Mouse (Mus musculus) right cerebral cortex, adult 2 months (tissue): Measurements from ENCODE around the gene Miga1.
"Not testable (repeated sequence)": the region's sequence is repeated elsewhere in the genome, so short reads cannot be mapped to it uniquely, and the experiment has no call there.

Experiments
- DNase-seq, 2 experiments: peaks; one replicate each; pipeline ENCODE4 v3.0.0; 2021 to 2022; ENCODE audit warnings: low spot score in 2 of 2

The Miga1 gene

DNA sequence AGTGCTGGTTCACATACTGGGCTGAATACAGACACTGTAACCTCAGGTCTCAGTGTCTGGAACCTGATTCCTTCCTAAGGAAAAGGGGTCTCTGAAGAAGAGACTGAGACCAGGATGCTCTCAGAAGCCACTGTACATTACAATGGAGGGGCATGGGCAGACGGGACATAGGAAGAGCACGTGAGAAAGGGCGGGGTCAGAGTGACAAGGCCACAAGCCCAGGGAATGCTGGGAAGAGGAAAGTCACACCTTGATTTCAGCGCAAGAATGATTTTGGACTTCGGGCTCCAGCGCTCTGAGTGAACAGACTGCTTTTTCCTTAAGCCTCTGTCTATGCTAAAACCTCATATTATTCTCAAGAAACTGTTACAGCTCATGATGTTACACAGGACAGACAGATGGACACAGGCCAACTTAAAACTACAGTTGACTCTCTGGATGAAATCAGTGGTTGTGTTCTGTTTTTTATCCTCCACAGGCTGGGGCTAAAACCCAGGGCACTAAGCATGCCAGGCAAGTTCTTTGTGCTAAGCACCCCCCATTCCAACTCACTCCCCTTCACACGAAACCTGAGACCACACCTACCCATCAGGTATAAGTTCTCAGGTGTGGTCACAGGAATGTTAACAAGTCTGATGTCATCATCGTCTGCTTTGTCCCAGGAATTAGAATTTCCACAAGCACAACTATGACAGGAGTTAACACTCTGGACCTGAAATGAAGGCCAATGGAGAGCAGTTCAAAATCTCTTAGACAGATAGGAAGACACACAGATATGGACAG lies 18.3 kb downstream of the Miga1 start:
- no peak for DNase-seq

- DNase-seq = no peak
These were observed 19.1 kb downstream of the Miga1 start for GRCm38 (mm10) chr3:152320972-152321645.

DNA sequence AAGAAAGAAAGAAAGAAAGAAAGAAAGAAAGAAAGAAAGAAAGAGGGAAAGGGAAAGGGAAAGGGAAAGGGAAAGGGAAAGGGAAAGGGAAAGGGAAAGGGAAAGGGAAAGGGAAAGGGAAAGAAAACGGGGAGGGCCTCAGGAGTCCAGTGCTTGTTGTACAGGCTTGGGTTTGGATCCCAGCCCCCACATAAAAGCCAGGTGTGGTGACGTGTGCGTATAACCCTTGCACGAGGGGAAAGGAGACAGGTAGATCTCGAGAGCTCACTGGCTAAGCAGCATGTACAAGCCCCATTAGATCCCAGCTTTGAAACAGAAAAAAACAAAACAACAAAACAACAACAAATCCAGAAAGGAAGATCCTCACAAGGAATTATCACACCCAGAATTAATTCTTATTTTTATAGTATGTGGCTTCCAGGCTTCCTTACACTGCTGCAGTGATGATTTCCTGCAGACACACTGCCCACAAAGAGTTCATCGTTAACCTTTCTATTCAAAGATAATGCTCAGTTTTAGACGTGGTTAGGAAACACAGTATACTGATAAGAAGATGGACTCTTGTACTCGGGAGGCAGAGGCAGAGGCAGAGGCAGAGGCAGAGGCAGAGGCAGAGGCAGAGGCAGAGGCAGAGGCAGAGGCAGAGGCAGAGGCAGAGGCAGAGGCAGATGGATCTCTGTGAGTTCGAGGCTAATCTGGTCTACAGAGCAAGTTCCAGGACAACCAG lies 23.6 kb downstream of the Miga1 start:
- DNase-seq = not testable (repeated sequence)

DNA sequence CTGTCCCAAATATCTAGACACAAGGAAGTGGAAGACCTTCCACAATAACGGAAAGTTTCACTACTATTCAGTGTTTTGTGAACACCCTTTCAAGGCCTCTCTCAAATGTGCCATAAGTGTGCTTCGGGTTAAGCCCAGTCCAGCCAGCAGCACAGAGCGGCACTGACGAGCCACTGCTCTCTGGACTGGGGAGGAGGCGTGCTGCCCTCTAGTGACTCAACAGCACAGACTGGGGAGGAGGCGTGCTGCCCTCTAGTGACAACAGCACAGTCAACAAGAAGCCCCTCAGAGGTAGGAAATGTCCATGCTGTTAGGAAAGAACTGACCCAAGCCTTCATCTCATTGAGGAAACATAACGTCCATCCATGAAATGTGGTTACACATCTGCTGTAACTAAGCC lies 24.6 kb downstream of the Miga1 start:
- peak; percentile 68 to 71 for DNase-seq

GRCm38 (mm10) chr3:152314666-152315065 lies 25.5 kb downstream of the Miga1 start:
- not testable (repeated sequence) for DNase-seq

GRCm38 (mm10) chr3:152309250-152309645 lies 31.0 kb downstream of the Miga1 start:
- no peak for DNase-seq

- DNase-seq = no peak
These were observed 31.5 kb downstream of the Miga1 start for GRCm38 (mm10) chr3:152308485-152309249.

DNA sequence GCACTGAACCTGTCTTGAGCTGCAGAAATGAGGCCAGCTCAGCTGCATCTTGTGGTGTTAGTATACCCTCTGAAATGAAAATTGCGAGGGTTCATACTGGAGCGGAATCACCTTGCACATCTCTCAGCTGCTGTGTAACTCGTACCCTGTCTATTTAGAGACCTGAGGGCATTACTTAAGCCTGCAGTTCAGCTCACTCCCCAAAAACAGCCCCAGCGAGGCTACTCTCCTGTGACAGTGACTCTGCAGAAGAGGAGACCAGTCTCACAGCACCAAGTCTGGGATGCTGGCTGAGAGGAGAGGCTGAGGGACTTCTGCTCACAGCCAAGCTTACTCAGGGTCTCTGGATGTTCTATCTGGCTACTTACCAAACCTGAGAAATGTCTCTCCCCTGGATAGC lies 34.2 kb downstream of the Miga1 start:
- no peak for DNase-seq

- DNase-seq = no peak
These were observed 35.1 kb downstream of the Miga1 start for GRCm38 (mm10) chr3:152305080-152305479.

DNA sequence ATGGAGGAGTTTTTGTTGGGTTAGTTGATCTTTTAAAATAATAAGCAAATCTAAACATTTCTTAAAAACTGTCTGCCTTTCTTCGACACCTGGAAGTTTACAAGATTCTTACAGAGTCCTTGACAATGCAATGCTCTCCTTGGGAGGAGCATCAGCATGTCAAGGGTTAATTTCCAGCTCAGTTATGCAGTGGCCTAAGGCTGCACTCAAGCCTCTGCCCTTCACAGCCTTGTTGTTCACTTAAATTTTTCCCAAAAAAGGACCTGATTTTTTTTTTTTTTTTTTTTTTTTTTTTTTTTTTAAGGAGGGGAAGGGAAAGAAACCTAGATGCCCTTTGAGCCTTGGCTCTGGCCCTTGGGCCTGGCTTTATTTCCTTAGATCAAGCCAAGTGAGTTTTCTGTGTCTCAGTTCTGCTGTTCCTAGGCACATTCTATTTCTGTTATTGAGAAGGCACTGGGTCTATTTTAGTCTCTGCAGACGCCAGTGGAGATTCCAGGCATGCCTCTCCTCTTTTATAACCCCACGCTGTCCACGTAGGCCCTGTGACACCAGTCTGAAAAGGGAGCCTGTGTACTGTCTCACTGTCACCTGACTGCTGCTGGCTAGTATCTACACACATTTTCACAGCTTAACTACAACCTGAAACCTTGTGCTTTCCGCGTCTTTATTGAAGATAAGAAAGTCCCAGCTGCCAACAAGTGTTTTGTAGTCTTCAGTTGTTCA lies 36.0 kb downstream of the Miga1 start:
- peak; percentile 27 to 44 for DNase-seq

DNA sequence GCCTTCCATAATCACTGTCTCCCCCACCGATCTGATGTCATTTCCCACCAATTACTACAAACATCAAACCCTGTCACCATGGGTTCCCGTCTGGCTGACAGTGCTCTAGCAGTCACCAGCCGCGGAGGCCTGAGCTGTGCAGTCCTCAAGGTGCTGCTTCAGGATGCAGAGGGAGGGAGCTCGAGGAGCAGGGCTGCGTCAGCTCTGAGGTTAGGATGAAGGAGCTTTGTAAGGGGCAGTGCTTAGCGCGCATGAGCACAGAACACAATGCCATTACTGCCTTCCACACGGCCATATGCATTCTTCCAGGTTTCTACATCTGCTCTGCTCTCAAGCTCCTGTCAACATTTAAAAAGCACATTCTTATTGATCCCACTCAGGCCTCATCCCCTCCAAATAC lies 37.2 kb downstream of the Miga1 start:
- DNase-seq = no peak

- no peak for DNase-seq
These were observed 39.5 kb downstream of the Miga1 start for GRCm38 (mm10) chr3:152300376-152301337.

GRCm38 (mm10) chr3:152295896-152296295 lies 44.3 kb downstream of the Miga1 start:
- DNase-seq = no peak

DNA sequence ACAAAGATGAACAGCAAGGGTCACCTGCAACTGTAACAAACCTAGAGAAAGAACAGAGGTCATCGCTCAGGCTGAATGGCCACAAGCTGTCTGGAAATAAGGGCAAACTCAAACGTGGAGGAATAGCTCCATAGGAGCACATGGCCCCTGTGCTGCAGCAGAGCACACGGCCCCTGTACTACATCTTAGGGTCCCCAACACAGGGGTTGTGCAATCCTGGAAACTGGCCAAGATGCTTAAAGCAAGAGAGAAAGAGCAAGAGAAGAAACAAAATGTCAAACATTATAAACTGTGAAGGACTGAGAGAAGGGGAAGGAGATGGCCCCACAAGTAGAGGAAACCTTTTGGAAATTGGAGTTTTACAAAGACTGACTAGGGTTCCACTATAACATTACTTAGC lies 45.8 kb downstream of the Miga1 start:
- DNase-seq = no peak

DNA sequence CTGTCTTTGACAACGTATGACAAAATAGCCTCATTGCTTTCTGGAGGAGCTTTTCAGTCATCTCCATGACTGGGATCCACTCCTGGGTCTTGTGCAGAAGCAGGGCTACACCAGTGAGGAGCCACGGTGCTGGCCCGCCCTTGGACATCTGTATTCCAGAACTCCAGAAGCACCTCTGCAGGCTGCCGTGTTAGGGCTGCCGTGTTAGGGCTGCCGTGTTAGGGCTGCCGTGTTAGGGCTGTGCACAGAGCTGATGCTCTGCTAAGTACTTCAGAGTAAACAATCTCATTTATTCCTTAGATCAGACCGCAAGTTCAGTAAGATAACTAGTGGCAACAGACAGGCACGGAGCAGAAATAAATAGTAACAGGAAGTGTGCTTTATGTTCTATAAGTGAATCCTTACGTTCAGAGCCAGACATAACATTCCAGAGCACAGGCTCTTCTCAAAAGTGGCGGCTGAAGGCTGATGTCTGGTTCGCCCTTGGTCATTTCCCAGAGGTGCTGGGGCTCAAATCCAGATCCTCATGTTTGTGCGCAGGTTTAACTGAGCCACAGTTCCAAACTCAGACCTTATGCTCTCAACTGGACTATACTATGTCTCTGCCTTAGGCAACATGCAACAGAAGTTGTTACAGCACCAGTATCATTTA lies 46.6 kb downstream of the Miga1 start:
- no peak for DNase-seq

GRCm38 (mm10) chr3:152291895-152292294 lies 48.3 kb downstream of the Miga1 start:
- DNase-seq = no peak

DNA sequence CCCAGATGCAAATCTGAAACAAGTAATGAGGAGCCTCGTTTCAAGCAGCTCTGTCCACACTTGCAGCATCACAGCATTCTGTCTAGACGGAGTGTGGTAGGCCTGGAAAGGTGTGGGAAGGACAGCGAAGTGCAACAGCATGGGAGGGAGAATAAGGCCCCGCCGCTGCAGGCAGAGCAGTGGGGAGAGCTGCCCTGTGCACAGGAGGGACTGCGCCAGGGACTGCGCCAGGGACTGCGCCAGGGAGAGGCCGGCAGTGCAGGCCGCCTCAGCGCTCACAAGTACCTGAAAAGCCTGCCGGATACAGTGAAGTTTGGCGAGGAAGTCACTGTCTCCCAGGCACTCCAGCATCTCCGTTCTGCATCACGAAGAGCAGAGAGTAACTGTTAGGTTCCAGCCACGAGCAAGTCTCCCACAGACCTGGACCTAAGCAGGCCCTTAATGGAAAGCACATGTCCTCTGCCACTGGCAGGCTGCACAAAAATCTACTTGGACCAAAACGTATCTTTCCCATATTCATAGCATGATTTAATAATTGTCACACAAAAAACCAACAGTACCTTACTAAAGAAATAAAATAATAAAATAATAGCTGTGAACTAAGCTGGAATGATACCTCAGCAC lies 49.9 kb downstream of the Miga1 start:
- no peak for DNase-seq

DNA sequence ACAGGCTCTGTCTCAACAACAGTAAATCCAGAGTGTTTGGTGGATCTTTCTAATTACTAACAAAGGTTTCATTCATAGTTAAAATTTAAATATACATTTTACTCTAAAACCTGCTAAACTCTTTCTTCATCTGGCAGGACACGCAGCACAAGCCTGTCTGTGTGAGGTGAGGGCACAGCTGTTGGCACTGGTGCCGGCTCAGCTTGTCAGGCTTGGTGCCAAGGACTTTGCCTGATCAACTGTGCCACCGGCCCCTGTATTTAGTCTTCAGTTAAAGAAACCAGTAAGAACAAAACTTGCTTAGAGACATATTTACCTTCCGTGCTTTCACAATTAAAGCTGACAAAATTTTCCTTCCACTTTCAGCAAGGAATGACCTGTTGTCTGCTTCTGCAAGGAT lies 51.5 kb downstream of the Miga1 start:
- DNase-seq = no peak

GRCm38 (mm10) chr3:152288276-152288675 lies 51.9 kb downstream of the Miga1 start:
- no peak for DNase-seq
